Mouse (Mus musculus) small intestine, adult 10 weeks (tissue): ENCODE measurements around the gene Yif1b. TPM values are rescaled to one million over a fixed set of nuclear protein-coding genes. Genes with fewer than 3 reads are reported as not detected.

Experiments used
- polyA plus RNA-seq: library from polyadenylated mRNA; stranded (reverse); fragments of 350-450 nt; fragmentation: Illumina TruSeq; extraction: RNeasy Lipid Tissue Mini Kit (QIAGEN cat#74804); gene quantifications from one replicate; pipeline ENCODE4 v1.2.3, GENCODE M21; 2014; ENCODE audit warnings: low replicate concordance

Gene Yif1b
- not detected for polyA plus RNA-seq

GRCm38 (mm10) chr7:29238019-29238967 lies at the start of gene Yif1b:
Gene Yif1b, plus strand, starts transcription at chr7:29238329.

GRCm38 (mm10) chr7:29213675-29214082 lies 24.4 kb upstream of the Yif1b start, which contains the start of gene Catsperg1:
Gene Catsperg1, minus strand, starts transcription at chr7:29214035.

GRCm38 (mm10) chr7:29232247-29233013 lies 5.7 kb upstream of the Yif1b start, which contains the start of gene Kcnk6:
Gene Kcnk6, minus strand, starts transcription at chr7:29232515.

GRCm38 (mm10) chr7:29248261-29248841 lies 10.2 kb downstream of the Yif1b start, which contains the start of gene 2200002D01Rik:
Gene 2200002D01Rik, minus strand, starts transcription at chr7:29248466.

GRCm38 (mm10) chr7:29281201-29282073 lies 43.3 kb downstream of the Yif1b start, which contains the start of gene Spint2:
Gene Spint2, minus strand, starts transcription at chr7:29281912.

GRCm38 (mm10) chr7:29288942-29289638 lies 51.0 kb downstream of the Yif1b start, which contains the start of gene Ppp1r14a:
Gene Ppp1r14a, plus strand, starts transcription at chr7:29289308.

Other genes starting within 250 kb of the Yif1b start
- 0.04 TPM for gene Ryr1, start 113.2 kb upstream of the Yif1b start, polyA plus RNA-seq
- gene Rasgrp4, start 103.5 kb upstream of the Yif1b start, polyA plus RNA-seq: 1.3 TPM
- 14.6 TPM for gene Fam98c, start 82.1 kb upstream of the Yif1b start, polyA plus RNA-seq
- not detected for gene Ggn, start 68.1 kb upstream of the Yif1b start, polyA plus RNA-seq
- gene Spred3, start 67.9 kb upstream of the Yif1b start, polyA plus RNA-seq: 2.2 TPM
- 40.1 TPM for gene Psmd8, start 57.6 kb upstream of the Yif1b start, polyA plus RNA-seq
- 0.41 TPM for gene Catsperg1, start 24.3 kb upstream of the Yif1b start, polyA plus RNA-seq
- 8.2 TPM for gene Kcnk6, start 5.8 kb upstream of the Yif1b start, polyA plus RNA-seq
- 123 TPM for gene 2200002D01Rik, start 10.1 kb downstream of the Yif1b start, polyA plus RNA-seq
- gene Spint2, start 43.6 kb downstream of the Yif1b start, polyA plus RNA-seq: 60.9 TPM
- not detected for gene Ppp1r14a, start 51.0 kb downstream of the Yif1b start, polyA plus RNA-seq
- not detected for gene Dpf1, start 65.6 kb downstream of the Yif1b start, polyA plus RNA-seq